Mouse (Mus musculus) layer of hippocampus, adult 8-10 months (tissue): ENCODE results near the gene Gm20390. TPM values are rescaled to one million over a fixed set of nuclear protein-coding genes. Genes with fewer than 3 reads are reported as not detected.

Source experiments
- DNase-seq, 2 experiments: peaks; one replicate each; pipeline ENCODE4 v3.0.0; 2022; ENCODE audit warnings: low spot score in 2 of 2
- total RNA-seq, 4 experiments: library from RNA; stranded (reverse); gene quantifications; 2 replicates each; pipeline ENCODE4 v1.2.4; 2022

Gene Gm20390
- 100 to 1,000 TPM in 2 of 4 experiments, 10 to 100 TPM in 2; 86.0 to 119 (median 96.1) TPM for total RNA-seq

DNA sequence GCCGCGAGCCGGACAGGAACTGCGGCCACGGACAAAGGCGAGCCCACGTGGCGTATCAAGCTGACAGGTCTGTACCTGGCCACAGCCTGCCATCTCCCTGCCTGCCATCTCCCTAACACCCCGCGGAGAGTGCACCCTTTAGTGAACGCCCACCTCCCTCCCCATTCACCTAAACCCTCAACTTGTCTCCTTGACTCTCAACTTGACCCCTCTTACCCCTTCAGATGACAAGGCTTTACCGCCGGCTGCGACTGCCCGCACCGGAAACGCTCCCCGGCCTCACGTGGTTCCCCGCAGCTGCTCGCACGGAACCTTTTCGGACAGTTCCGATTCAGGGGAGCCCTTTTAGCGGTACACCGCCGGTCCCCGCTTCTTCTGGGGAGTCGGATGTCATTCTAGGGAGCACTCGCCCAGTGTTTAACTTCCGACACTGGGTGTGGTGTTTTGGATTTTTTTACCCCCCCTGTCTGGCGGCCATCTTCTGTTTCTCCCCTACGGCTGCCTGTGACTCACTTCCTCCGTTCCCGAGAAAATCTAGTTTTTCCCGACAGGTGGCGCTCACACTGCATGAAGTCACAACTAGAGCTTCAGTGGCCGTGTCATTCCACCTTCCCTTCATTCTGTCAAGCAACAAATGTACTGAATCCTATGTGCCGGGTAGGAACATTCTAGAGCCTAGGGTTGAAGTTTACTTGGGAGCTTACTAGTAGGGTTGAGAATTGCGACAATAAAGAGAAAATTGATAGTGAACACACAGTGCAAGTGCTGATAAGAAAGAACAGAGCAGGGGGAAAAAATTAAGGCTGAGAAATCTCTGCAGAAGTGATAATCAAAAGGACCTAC is at the start of gene Gm20390, which contains the start of gene Nme1:
Gm20390 (minus strand) TSS at position 289 of the 843 bp plus-strand sequence.
Nme1 (minus strand) TSS at position 517 of the 843 bp plus-strand sequence.
- peak; percentile 96 to 99 for DNase-seq

DNA sequence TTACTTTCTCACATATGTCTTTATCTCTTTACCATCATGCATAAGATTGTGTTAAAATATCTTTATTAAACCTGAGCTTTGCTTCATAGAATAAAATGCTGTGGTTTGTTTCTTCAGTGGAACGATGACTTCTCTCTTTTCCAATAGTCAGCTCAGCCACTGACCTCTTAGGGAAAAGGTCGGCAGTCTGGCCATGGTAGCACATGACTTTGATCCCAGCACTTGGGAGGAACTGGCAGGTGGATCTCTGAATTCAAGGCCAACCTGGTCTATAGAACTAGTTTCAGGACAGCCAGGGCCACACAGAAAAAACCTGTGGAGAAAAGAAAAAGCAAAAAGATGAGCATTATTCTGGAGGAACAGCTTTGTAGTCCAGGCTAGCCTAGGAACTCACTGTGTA is 35.3 kb upstream of the Gm20390 start:
- no peak for DNase-seq

DNA sequence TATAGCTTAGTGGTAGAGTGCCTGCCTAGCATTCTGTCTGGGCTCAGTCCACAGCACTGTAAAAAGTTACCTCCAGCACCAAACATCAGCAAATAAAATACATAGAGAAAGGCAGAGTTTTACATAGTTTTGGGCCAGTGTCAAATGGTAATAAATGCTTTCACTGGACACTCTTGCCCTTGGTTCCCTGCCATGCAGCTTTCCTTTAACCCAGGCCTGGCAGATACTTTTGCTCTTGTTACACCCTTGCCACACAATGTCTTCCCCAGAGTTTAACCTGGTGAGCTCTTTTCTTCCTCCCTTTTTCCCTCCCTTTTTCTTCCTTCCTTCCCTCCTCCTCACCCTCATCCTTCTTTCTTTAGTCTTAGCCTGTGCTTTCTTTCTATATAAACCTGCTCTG is 31.2 kb upstream of the Gm20390 start:
- no peak for DNase-seq

DNA sequence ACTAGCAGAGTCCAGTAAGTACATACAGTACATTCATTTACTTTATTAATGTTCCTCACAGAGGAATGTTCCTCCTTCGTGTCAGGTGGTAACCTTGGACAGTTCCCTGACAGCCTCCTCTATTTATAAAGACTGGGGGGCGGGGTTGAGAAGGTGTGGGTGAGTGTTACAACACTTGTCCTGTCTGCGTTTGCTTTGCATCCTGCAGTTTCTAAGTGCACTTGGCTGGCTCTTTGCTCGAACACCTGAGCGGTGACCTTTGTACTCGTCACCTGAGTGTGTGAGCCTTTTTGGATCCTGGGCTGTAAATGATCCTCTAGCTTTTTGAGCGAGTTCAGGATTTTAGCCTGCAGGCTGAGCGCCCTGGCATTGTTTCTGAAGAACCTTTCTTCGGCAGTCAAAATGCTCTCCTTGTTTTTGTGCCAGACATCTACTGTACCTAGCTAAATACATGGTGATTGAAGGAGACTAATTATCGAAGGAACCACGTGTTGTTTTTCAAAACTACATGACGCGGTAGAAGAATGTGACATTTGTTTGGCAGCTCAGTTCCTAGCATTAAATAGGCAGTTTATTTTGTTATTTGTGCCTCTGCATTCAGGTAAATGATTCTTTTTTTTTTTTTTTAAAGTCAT is 29.2 kb upstream of the Gm20390 start:
- DNase-seq, result peak in 1 of 2 experiments; percentile 12

DNA sequence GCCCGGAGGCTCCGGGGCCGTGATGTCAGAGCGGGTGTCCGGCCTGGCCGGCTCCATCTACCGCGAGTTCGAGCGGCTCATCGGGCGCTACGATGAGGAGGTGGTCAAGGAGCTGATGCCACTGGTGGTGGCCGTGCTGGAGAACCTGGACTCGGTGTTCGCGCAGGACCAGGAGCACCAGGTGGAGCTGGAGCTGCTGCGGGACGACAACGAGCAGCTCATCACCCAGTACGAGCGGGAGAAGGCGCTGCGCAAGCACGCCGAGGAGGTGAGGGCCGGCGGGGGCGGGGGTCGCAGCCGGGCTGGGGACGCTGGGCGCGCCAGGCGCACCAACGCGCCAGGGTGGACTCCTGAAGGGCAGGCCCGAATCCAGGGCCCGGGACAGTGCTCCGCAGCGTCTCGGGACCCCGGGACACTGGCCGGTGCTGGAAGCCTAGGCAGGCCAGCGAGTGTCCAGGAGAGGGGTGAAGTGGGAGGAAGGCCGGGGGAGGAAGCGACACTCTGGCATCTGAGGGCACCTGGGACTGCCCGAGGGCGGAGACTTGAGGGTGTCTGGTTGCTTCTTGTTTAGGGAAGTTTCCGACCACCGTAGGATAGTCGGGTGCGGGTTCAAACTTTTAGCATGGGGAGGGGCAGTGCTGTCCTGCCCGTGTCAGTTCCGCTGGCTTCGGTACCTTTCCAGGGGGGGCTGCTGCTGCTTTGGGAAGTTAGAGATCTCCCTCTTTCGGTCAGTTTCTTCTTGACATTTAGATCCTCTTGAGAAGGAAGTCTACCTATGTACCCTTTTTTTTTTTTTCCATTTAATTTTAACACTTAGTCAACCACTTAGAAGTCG is 28.4 kb upstream of the Gm20390 start:
- DNase-seq, result peak; percentile 46 to 57

DNA sequence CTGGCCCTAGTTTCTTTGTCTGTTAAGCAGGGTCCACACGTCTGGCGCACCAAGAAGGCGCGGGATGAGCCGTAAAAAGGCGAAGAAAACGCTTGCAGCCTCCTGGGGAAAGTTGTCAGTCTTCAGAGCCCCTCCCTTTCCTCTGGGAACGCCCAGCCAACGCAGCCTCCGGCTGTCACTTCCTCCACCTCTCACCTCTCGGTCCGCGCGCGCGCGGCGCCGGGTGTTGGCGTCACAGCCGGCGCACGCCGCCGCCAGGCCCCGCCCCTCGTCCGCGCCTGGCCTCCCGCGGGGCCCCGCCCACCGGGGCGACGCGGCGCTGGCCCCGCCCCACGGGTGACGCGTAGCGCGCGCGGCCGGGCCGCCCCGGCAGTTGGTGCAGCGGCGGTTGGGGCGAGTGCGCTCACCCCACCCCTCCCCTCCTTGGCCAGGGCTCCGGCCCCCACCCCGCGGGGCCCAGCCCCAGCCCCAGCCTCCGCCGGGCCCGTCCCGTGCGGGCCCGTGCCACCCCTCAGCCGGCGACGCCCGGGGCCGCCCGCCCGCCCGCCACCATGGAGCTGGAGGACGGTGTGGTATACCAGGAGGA is 27.7 kb upstream of the Gm20390 start, which contains the start of gene Spag9:
Spag9 (plus strand) TSS at position 372 of the 586 bp plus-strand sequence.
- DNase-seq, result peak; percentile 82 to 88

DNA sequence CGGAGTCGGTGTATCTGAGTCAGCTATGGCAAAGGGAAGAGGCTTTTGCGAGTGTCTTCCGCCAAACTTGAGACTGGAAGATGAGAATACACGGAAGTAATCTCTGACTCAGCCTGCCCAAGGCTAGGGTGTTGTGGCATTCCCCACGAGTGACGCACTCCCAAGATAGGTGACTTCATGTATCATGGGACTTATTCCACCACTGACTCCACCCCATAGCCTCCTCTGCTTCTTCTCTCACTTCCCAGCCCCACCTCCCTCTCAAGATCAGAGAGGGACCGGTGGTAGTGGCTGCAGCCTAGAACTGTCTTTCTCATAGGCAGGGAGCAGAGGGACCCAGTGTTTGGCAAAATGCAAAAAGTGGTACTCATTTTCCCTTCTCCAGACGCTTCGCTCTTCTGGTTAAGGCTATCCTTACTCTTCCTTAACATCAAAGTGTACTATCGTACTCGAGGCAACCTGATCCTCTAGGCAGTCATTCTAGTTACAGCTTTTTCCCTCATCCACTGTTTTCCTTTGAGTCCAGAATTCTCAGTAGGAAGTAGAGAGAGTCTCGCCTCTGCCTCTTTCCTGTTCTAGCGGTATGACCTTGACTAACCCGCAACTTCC is 27.1 kb upstream of the Gm20390 start:
- peak; percentile 72 to 83 for DNase-seq

DNA sequence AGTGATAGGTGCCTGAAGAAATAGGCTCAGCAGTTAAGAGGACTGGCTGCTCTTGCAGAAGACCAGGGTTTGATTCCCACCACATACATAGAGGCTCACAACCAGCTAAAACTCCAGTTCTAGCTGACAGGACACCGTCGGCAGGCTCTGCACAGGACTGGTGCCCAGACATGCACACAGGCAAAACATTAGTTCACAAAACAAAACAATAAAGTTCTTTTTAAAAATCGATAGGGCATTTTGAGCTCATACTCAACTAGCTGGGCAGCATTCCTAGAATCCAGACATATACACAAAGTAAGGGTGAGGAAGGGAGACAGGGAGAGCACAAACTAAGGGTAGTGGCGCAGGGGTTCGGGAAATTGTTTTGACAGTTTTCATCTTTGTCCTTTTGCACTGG is 26.4 kb upstream of the Gm20390 start:
- DNase-seq, result no peak

DNA sequence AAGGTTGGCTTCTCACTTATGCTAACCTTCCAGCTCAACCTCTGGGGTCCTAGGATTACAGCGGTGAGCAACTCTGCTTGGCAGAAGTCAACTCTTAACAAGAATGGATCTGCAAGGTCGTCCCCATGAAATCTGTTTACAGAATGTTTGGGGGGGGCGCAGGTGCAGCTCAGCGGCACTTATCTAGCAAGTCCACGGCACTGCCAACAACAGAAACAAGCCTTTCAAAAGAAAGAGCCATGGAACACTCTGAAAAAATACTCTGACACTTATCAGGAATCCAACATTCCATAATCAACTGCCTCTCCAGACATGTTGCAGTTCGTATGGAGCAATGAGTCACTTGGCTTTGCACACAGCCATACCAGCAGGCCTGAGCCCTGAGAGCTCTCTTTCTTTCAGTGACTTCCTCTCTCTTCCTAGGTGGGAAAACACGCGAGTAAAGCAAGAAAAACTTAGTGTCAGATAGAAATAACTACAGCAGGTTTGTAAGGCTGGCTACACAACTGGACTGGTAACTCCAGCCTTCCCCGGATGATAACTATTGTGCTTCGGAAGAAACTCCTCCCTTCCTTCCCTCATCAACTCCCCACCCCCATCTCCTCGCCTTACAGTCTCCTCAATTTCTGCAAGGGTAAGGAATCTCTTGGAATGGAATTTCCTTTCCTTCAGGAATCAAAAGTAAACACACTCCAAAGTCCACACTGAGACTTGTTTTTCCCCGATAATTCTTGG is 20.4 kb upstream of the Gm20390 start:
- no peak for DNase-seq

DNA sequence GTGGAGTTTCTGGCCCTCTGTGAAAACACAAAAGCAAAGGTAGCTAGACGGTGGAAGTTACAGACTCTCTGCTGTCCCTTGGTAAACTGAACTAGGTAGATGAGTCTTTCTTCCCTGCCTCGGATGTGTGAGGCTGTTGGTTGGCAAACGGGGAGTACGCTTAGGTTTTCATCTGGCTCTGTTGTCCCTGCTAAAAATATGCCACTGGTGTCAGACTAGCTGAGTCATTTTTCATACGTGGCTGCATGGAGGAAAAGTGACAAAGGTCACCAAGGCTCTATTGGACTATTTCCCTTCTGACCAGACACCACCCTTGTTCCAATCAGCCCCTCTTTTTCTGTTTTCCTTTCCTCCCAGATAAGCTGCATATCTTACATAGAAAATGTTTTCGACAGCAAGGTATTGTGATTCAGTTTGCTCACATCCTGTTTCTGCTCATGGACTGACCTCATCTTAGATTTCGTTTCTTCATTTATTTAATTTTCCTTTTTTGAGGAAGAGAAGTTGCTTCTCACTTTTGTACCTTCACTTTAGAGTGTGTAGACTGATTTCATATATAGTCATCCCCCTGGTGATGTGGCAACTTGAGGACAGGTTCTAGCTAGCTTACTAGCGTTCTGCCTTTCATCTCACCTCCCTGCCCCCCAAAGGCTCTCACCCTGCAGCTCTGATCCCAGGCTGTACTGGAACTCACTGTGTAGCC is 19.7 kb upstream of the Gm20390 start:
- DNase-seq, result no peak

DNA sequence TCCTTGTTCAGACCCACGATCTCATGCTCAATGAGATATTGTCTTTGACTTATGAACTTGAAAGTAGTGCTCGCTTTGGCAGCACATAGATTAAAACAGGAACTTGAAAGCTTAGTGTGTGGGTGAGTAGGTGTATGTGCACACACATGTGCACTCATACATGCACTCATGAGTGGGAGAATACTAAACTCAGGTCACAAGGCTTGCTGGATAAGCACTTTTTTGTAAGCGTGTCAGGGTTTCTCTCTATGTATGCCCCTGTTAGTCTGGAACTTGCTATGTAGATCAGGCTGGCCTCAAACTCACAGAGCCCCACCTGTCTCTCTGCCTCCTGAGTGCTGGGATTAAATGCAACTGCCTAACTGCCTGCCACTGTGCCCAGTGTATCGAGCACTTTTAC is 18.9 kb upstream of the Gm20390 start:
- no peak for DNase-seq

DNA sequence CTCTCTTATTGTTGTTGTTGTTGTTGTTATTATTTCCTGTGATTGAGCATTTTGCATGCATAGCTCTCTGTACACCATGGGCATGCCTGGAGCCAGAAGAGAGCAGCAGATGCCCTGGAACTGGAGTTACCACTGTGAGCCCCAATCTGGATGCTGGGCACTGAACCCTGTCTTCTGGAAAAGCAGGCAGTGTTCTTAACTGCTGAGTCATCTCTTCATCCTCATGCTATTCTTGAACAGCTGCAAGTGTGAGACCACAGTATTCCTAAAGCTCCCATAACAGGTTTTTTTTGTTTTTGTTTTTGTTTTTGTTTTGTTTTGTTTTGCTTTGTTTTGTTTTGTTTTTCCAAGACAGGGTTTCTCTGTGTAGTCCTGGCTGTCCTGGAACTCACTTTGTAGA is 18.2 kb upstream of the Gm20390 start:
- no peak for DNase-seq

DNA sequence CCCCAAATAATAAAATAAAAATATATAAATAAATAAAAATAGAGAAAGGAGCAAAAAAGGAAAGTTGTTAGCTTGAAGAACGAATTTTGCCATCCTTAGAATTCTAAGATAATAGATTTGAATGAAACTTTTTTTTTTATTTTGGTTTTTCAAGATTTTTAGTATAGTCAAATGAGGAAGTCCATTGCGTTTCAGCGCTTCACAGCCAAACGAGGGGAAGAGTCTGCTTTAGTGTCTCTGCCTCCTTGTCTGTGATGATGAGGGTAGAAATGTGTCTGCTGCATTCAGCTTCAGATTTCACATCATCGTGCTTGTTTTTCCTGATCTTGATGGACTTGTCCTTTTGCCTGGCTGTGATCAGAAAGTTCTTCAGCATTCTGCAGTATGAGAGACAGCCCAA is 17.2 kb upstream of the Gm20390 start:
- DNase-seq, result no peak

DNA sequence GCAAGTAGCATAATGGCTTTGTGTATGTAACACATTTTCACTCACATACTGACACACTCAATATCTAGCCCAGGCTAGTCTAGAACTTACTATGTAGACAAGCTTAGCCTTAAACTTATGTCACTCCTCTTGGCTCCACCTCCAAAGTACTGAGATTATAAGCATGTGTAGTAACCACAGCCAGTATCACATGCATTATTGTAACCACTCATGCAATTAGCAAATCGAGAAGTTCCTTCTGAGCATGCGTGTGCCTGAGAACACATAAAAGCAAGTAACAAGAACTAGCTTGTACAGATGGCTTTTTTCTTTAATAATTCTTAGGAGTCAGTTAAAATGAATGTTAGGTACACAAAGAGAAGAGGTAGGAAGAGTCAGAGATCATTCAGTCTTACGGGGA is 16.5 kb upstream of the Gm20390 start:
- no peak for DNase-seq

DNA sequence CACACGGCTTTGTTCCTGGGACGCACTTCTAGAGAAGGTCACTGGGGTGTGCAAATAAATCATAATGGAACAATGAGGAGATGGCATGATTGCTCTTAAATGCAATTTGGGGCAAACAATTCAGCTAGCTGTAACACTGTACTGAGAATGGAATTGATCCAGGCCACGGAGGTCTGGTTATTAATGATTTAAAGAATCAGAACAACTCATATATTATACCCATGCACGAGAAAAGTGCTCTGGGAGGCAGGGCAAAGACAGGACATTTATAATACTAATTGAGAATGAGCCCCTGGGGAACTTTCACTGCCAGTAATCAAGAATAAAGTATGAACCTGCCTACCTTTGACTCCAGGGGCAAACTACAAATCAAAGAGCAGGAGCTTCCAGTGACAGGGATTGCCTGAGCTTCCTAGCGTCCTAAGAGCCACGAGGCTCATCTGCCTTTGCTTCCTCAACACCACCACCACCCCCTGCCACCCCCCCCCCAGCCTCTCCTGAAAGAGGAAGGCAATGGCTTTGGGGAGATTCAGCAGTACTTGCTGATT is 11.5 kb upstream of the Gm20390 start:
- DNase-seq, result no peak

DNA sequence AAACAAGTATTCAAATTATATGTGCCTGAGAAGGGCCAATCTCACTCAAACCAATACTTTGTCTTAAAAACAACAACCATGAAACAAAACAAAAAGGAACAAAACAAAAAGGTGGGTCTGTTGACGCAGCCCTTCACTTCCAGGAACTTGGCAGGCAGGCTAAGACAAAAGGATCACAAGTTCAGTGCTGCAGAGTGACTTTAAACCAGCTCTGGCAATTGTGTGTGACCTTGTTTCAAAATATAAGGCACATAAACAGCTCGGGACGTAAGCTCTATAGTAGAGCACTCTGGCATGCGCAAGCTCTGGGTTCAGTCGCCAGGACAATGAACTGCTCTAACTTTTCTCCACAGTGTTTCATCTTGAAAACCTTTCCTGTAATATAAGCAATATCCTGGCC is 4.9 kb upstream of the Gm20390 start:
- no peak for DNase-seq

DNA sequence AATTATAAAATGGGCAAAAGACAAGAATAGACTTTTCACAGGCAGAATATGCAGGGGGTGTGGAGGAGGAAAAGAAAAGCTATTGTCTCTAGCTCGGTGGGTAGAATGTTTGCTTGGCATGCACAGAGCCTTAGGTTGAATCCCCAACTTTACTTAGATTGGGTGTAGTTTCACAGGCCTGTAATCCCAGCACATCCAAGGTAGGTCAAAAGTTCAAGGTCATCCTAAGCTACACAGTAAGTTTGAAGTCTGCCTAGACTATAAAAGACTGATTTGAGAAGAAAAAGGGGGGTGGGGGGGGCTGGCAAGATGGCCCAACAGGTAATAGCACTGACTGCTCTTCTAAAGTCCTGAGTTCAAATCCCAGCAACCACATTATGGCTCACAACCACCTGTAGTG is 1.7 kb upstream of the Gm20390 start:
- DNase-seq, result no peak

DNA sequence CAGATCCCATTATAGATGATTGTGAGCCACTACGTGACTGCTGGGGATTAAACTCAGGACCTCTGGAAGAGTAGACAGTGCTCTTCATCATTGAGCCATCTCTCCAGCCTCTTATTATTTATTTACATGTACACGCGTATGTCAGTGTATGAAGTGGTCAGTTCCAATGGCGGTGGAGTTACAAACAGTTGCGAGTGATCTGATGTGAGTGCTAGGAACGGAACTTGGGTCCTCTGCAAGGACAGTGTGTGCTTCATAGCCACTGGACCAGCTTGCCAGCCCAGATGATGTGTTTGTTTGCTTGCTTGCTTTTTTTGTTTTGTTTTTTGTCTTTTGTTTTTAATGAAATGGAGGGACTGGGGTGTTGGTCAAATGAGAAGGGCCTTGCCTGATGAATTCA is 1.1 kb upstream of the Gm20390 start:
- DNase-seq, result no peak

DNA sequence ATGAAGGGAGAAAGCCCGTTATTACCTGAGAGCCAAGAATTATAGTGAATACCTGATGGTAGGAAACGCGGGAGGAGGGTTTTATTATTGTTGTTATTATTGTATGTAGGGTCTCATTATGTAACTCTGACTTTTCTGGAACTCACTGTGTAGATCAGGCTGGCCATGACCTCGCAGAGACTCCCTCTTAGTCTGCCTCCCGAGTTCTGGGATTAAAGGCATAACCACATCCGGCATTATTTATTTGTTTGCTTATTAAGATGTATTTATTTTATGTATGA is 695 bp upstream of the Gm20390 start:
- no peak for DNase-seq

DNA sequence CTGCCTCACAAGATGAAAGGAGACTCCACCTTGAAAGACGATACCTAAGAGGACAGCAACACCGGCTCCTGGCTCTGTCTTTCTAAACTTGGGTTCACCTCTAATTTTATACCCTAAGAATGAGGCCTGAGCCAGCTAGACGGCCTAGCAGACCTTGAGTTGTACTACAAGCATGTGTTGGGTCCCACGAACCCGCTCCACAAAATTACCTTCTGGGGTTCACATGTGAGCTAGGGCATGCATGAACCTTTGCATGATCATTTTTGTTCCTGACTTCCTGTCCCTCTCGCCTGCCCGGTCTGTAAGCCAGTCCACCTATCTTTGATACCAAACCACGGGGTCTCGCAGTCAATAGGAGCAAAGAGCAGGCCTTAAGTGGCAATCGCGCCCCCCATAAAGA is 712 bp downstream of the Gm20390 start:
- no peak for DNase-seq
